Mouse (Mus musculus) ovary, adult 2 months (tissue): ENCODE results near the gene Becn1. TPM values are rescaled to one million over a fixed set of nuclear protein-coding genes. Genes with fewer than 3 reads are reported as not detected.

Experiments used
- polyA plus RNA-seq: library from polyadenylated mRNA; depleted of rRNA; stranded (reverse); fragments of >200 nt; gene quantifications from 2 replicates; pipeline ENCODE4 v1.2.3, GENCODE M21; 2012; rRNA removed

Gene Becn1
- 129 and 200 TPM in 2 replicates for polyA plus RNA-seq

GRCm38 (mm10) chr11:101302004-101302798 lies at the start of gene Becn1:
Gene Becn1, minus strand, starts transcription at chr11:101302286.

GRCm38 (mm10) chr11:101330371-101330924 lies 28.4 kb upstream of the Becn1 start, which contains the start of gene Aoc3:
Gene Aoc3, plus strand, starts transcription at chr11:101330605.

DNA sequence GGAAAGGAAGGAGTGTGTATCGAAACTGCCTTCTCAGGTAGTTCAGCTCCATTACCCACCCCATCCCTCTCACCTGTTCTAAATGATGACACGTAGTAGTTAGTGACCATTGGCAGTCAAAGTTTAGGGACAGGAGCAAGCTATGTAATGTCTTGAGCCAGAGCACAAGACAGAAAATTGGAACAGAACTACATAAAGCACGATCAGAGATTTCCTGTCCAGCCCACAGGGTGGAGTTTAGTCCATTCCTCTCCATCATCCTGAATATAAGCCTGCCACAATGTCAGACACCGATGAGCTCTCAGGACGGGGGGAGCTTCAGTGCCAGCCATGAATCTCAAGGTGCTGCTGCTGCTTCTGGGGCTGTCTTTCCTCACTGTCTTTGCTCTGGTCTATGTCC lies 22.7 kb upstream of the Becn1 start, which contains the start of gene Aoc2:
Aoc2 (plus strand) TSS at position 301 of the 400 bp plus-strand sequence.

DNA sequence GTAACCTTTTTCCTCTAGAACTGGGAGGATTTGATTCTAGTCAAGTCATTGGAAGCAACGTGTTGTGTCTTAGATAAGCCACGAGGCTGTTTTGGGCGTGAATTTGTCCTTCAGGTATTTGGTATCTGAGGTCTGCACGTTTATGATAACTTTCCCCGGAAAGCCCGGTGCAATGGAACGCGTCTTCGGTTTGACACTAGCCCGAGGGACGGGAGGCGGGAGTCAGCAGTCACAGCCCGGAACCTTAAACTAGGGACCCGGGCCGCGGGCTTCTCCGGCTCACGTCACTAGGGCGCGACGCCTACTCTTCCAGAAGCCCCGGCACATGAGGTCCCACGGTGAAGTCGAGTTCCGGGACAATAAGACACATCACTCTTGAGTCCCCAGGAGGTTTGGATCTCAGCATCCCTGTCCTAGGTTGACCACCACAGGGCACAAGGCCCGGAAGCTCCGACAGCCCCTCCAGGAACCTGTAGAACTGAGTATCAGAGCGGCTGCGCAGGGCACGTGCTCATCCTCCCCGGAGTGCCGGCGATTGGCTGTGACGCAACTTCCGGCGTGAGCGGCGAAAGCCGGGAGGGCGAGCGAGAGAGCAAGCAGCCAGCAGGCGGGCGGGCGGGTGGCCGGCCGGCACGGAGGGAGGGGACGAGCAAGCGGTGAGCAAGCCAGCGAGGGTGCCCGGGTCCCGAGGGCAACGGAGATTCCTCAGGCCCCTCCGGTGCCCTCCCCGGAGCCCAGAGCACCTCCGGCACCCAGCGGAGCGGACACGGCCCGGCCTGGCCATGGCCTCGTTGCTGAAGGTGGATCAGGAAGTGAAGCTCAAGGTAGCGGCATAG lies 13.8 kb upstream of the Becn1 start, which contains the start of gene Psme3:
Psme3 (plus strand) TSS at position 549 of the 836 bp plus-strand sequence.

DNA sequence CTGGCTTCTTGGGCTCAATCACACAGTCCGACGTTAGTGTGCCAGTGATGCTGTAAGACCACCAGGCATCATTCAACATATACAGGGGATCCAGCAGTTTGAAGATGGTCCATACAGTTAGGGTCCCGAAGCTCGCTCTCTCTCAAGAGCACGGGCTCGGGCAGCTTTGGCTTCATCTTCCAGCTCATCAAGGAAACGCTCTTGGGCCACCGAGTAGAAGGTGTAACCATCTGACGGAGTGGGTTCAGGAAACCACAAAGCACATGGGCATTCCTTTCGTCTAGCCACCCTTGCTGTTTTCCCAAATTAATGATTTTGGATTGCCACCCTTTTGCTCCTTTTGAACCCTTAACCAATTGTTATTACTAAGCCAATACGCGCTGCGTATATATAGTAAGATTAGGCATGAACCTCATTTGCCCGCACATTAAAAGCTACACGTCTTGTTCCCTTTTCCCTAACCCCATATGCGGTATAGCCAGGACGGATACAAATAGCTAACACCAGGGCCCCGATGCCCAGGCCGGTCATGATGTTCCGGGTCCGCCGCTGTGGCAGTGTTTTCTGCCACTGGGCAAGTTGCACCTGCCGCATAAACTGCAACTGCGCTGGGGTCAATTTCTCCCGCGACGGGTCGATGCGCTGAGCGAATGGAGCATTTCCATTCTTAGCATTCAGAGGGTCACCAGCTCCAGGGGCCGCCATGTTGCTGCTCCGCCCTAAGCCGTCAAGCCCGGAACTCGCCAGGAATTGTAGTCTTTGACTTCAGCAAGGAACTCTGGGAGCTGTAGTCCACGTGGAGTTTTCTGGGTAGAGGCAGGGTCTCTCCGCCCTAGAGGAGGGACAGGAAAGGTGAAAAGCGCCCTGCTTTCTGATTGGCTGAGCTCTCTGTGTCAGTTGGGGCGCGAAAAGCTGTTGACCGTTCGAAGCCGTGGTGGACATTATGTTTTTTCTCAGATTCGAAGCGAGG lies 23.6 kb downstream of the Becn1 start, which contains the start of the genes Cntd1 and Coa3:
Cntd1 (plus strand) TSS at position 790 of the 970 bp plus-strand sequence.
Coa3 (minus strand) TSS at position 892 of the 970 bp plus-strand sequence.

GRCm38 (mm10) chr11:101259948-101260825 lies 41.9 kb downstream of the Becn1 start, which contains the start of gene Wnk4:
Gene Wnk4, plus strand, starts transcription at chr11:101260567.

DNA sequence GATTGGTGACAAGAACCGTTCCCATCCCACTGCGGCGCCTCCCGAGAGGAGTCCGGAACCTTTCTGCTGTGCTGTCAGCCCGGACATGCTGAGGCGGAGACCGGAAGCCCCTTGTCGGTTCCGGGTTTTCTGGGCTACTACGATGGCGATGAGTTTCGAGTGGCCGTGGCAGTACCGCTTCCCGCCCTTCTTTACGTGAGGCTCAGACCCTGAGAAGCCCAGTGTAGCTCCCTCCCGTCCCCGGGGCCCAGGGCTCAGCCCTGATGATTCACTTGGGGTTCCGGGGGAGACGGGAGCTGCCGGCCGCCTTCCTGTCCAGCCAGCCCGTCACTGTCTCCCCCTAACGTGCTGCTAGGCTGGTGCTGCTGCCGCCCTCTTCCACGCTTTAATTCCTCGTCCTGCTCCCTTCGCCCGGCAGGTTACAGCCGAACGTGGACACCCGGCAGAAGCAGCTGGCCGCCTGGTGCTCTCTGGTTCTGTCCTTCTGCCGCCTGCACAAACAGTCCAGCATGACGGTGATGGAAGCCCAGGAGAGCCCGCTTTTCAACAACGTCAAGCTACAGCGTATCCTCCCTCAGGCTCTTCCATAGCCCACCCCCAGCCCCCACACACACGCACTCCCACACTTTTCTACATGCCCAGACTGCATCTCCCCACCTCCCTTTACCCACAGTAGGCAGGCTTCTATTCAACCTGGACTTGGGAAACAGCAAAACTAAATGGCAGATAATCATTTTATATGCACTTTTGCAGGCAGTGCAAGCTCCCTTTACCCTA lies 48.3 kb downstream of the Becn1 start, which contains the start of gene Vps25:
Vps25 (plus strand) TSS at position 95 of the 777 bp plus-strand sequence.

GRCm38 (mm10) chr11:101245855-101246701 lies 56.0 kb downstream of the Becn1 start, which contains the start of gene Ramp2:
Gene Ramp2, plus strand, starts transcription at chr11:101246028.

Other genes starting within 250 kb of the Becn1 start
- 124 and 125 TPM in 2 replicates for gene Naglu, start 232.3 kb downstream of the Becn1 start, polyA plus RNA-seq
- 267 and 378 TPM in 2 replicates for gene Hsd17b1, start 223.9 kb downstream of the Becn1 start, polyA plus RNA-seq
- gene Coasy, start 219.7 kb downstream of the Becn1 start, polyA plus RNA-seq, result 122 and 140 TPM in 2 replicates
- gene Mlx, start 215.0 kb downstream of the Becn1 start, polyA plus RNA-seq, result 23.9 and 36.2 TPM in 2 replicates
- gene Psmc3ip, start 206.8 kb downstream of the Becn1 start, polyA plus RNA-seq, result 1.7 and 2.1 TPM in 2 replicates
- gene Retreg3, start 182.4 kb downstream of the Becn1 start, polyA plus RNA-seq, result 59.4 and 75.1 TPM in 2 replicates
- 11.5 and 16.8 TPM in 2 replicates for gene Tubg1, start 182.3 kb downstream of the Becn1 start, polyA plus RNA-seq
- 8.2 and 11.3 TPM in 2 replicates for gene Tubg2, start 146.4 kb downstream of the Becn1 start, polyA plus RNA-seq
- 12.6 and 13.4 TPM in 2 replicates for gene Cntnap1, start 131.8 kb downstream of the Becn1 start, polyA plus RNA-seq
- 89.1 and 109 TPM in 2 replicates for gene Plekhh3, start 130.9 kb downstream of the Becn1 start, polyA plus RNA-seq
- 0.78 and 0.87 TPM in 2 replicates for gene Ccr10, start 126.8 kb downstream of the Becn1 start, polyA plus RNA-seq
- gene Ezh1, start 75.8 kb downstream of the Becn1 start, polyA plus RNA-seq, result 33.7 and 37.5 TPM in 2 replicates
- 128 and 138 TPM in 2 replicates for gene Ramp2, start 56.3 kb downstream of the Becn1 start, polyA plus RNA-seq
- 49.4 and 63.9 TPM in 2 replicates for gene Vps25, start 48.6 kb downstream of the Becn1 start, polyA plus RNA-seq
- 11.7 and 13.1 TPM in 2 replicates for gene Wnk4, start 41.7 kb downstream of the Becn1 start, polyA plus RNA-seq
- 0.13 and 0.33 TPM in 2 replicates for gene Cntd1, start 23.3 kb downstream of the Becn1 start, polyA plus RNA-seq
- gene Coa3, start 23.2 kb downstream of the Becn1 start, polyA plus RNA-seq, result 236 and 502 TPM in 2 replicates
- gene Psme3, start 13.9 kb upstream of the Becn1 start, polyA plus RNA-seq, result 45.8 and 60.3 TPM in 2 replicates
- 9.2 and 10.4 TPM in 2 replicates for gene Aoc2, start 22.8 kb upstream of the Becn1 start, polyA plus RNA-seq
- 104 and 107 TPM in 2 replicates for gene Aoc3, start 28.3 kb upstream of the Becn1 start, polyA plus RNA-seq
- 0.10 and 0.18 TPM in 2 replicates for gene G6pc, start 65.3 kb upstream of the Becn1 start, polyA plus RNA-seq
- 29.9 and 36.8 TPM in 2 replicates for gene Aarsd1, start 115.3 kb upstream of the Becn1 start, polyA plus RNA-seq
- gene Gm27029, start 122.5 kb upstream of the Becn1 start, polyA plus RNA-seq, result 0.37 and 0.47 TPM in 2 replicates
- gene Rundc1, start 122.8 kb upstream of the Becn1 start, polyA plus RNA-seq, result 29.4 TPM in 2 replicates
- gene Ptges3l, start 123.0 kb upstream of the Becn1 start, polyA plus RNA-seq, result 3.0 and 3.7 TPM in 2 replicates
- gene Rpl27, start 140.0 kb upstream of the Becn1 start, polyA plus RNA-seq, result 502 and 570 TPM in 2 replicates
- 34.0 and 41.4 TPM in 2 replicates for gene Ifi35, start 146.1 kb upstream of the Becn1 start, polyA plus RNA-seq
- gene Rnd2, start 162.7 kb upstream of the Becn1 start, polyA plus RNA-seq, result 51.3 and 74.9 TPM in 2 replicates
- gene Vat1, start 163.9 kb upstream of the Becn1 start, polyA plus RNA-seq, result 177 and 199 TPM in 2 replicates
- 1.8 and 2.1 TPM in 2 replicates for gene Brca1, start 249.7 kb upstream of the Becn1 start, polyA plus RNA-seq
- gene Nbr1, start 249.9 kb upstream of the Becn1 start, polyA plus RNA-seq, result 125 and 130 TPM in 2 replicates